ENCODE assay signal across 9 mouse cellular contexts in the genomic region with DNA sequence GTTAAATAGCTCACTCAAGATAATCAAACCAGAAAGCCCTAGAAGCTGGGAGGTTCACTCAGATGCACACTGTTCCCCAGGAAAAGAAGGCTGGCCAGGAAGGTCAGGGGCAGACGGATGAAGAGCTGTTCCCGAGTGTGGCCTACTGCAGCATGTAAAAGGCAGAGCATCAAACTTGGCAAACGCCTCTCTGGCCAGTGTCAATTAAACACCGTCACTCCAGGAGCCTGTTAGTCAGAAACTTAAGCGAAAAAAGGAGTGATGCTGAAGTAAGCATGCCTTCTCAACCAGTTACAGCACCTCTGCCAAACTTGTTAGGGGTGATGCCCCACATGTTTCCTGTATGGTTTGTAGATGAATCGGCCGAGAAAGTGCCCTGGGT.
DNase-seq lines count a peak whose midpoint lies in the region; ATAC-seq and TF ChIP-seq lines count a peak whose summit lies in the region.
"Had no signal": no experiment of that assay in that cellular context is flagged by ENCODE, and none has a peak within 500 bp of the region (broad histone marks: within the 10 kb centered on the region; RNA-seq: fewer than 3 reads in every experiment).

No protein-coding gene starts in this region.

- no peak overlapping the region for H3K4me2 ChIP-seq in forebrain, embryonic 12.5 days
- H3K4me2 ChIP-seq in forebrain, postnatal 0 days (ENCODE audit: low read depth), result no peak overlapping the region
- 0 out of 2 replicates have a peak overlapping the region, but pooled peaks have one; percentile 4 for H3K4me2 ChIP-seq in heart, embryonic 12.5 days
- H3K4me2 ChIP-seq: liver, embryonic 15.5 days had no signal

- no peak for TF ChIP-seq CTCF in forebrain, postnatal 0 days (IDR thresholded peaks at IDR 0.05; ENCODE audit: low read depth)
- no peak for TF ChIP-seq CTCF in layer of hippocampus, adult 2 months (conservative IDR thresholded peaks at IDR 0.05)

- H3K27ac ChIP-seq in forebrain, embryonic 12.5 days, result peak overlapping the region; percentile 46; the same call in 1 of the 2 replicates
- no peak overlapping the region for H3K27ac ChIP-seq in forebrain, postnatal 0 days (ENCODE audit: low read depth, low read length)
- H3K27ac ChIP-seq in heart, embryonic 12.5 days (ENCODE audit: poor library complexity, severe bottlenecking), result peak overlapping the region; percentile 87
- H3K27ac ChIP-seq in layer of hippocampus, adult 2 months, result no peak overlapping the region
- H3K27ac ChIP-seq: liver, embryonic 15.5 days had no signal

- H3K36me3 ChIP-seq in forebrain, embryonic 12.5 days (replicated peaks), result no peaks in the 10 kb centered on the region
- H3K36me3 ChIP-seq in forebrain, postnatal 0 days (ENCODE audit: insufficient read depth), result no peaks in the 10 kb centered on the region
- no peaks in the 10 kb centered on the region for H3K36me3 ChIP-seq in heart, embryonic 12.5 days
- H3K36me3 ChIP-seq: liver, embryonic 15.5 days had no signal

- WGBS in forebrain, embryonic 12.5 days, result 58% methylated on average over 7 of the region's 7 CpGs
- 36% methylated on average over 7 of the region's 7 CpGs for WGBS in forebrain, postnatal 0 days
- WGBS in heart, embryonic 12.5 days, result 25% methylated on average over 7 of the region's 7 CpGs

- H3K4me3 ChIP-seq in forebrain, embryonic 12.5 days (replicated peaks), result no peak overlapping the region
- H3K4me3 ChIP-seq in forebrain, postnatal 0 days (ENCODE audit: low read depth, low read length), result no peak overlapping the region
- no peak overlapping the region for H3K4me3 ChIP-seq in heart, embryonic 12.5 days
- no peak overlapping the region for H3K4me3 ChIP-seq in layer of hippocampus, adult 2 months
- H3K4me3 ChIP-seq: liver, embryonic 15.5 days had no signal

- no peaks in the 10 kb centered on the region for H3K9me3 ChIP-seq in forebrain, embryonic 12.5 days
- H3K9me3 ChIP-seq in forebrain, postnatal 0 days (ENCODE audit: low read length), result no peaks in the 10 kb centered on the region
- H3K9me3 ChIP-seq in heart, embryonic 12.5 days (replicated peaks), result no peaks in the 10 kb centered on the region
- H3K9me3 ChIP-seq: liver, embryonic 15.5 days had no signal

- H3K4me1 ChIP-seq in forebrain, embryonic 12.5 days, result peaks cover 13% of the 10 kb centered on the region; the same call in 1 of the 2 replicates
- H3K4me1 ChIP-seq in forebrain, postnatal 0 days (ENCODE audit: insufficient read depth), result no peaks in the 10 kb centered on the region
- H3K4me1 ChIP-seq in heart, embryonic 12.5 days (replicated peaks), result peaks cover 40% of the 10 kb centered on the region
- H3K4me1 ChIP-seq: liver, embryonic 15.5 days had no signal

- DNase-seq in forebrain, postnatal 0 days, result no peak
- peak; percentile 54 for DNase-seq in brain, adult 2 months (ENCODE audit: low read depth, low spot score)
- DNase-seq in kidney, postnatal 14 days, result peak; percentile 26
- no peak for DNase-seq in layer of hippocampus, adult 2 months (ENCODE audit: low spot score in 2 of 2)
- no peak for DNase-seq in liver

- H3K9ac ChIP-seq in forebrain, embryonic 12.5 days, result no peak overlapping the region
- H3K9ac ChIP-seq in forebrain, postnatal 0 days, result no peak overlapping the region
- H3K9ac ChIP-seq in heart, embryonic 12.5 days, result no peak overlapping the region
- H3K9ac ChIP-seq: liver, embryonic 15.5 days had no signal

- no peak; the same call in 1 of the 2 replicates for ATAC-seq in forebrain, embryonic 12.5 days (ENCODE audit: low FRiP score)
- no peak for ATAC-seq in forebrain, postnatal 0 days
- peak; percentile 74 for ATAC-seq in heart, embryonic 12.5 days (ENCODE audit: insufficient number of reproducible peaks, low FRiP score)
- no peak for ATAC-seq in megakaryocyte progenitor cell, adult 5-6 weeks (replicated peaks; ENCODE audit: poor library complexity)

- no peaks in the 10 kb centered on the region for H3K27me3 ChIP-seq in forebrain, embryonic 12.5 days
- H3K27me3 ChIP-seq in forebrain, postnatal 0 days (ENCODE audit: insufficient read depth, low read length), result no peaks in the 10 kb centered on the region
- H3K27me3 ChIP-seq in heart, embryonic 12.5 days (replicated peaks), result no peaks in the 10 kb centered on the region
- H3K27me3 ChIP-seq: liver, embryonic 15.5 days had no signal

Comparison
In these comparisons a context has a peak if more than half of its experiments do, and no peak if none do; other contexts are left out.
1. H3K27ac ChIP-seq: peak in forebrain, embryonic 12.5 days (single experiment) and heart, embryonic 12.5 days (single experiment); none in forebrain, postnatal 0 days (single experiment) and layer of hippocampus, adult 2 months (single experiment).
2. DNase-seq: peak in brain, adult 2 months (single experiment) and kidney, postnatal 14 days (single experiment); none in forebrain, postnatal 0 days (single experiment), layer of hippocampus, adult 2 months (0 of 2) and liver (single experiment).